Mouse (Mus musculus): ENCODE data around the gene Pip5k1b.

DNA sequence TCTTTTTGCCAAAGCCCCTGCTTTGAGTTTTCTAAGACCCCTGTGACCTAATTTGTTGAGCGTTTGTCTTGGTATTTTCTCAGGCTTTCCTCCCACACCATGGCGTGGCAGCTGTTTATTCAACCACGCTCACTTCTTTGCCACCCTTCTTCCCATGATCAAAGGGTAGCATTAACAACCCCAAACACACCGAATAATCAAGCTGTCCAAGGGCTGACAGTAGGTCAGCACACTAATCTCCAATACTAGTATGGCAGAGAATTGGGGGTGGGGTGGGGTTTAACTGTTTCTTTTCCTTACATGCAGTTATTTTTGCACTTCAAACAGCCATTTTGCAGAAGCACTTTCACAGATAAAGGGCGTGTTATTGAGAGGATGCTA lies 253.9 kb downstream of the Pip5k1b start:
- TF ChIP-seq CTCF (IDR thresholded peaks at IDR 0.05; ENCODE audit: control insufficient read depth, insufficient read depth, low read length) (no peak), POLR2A (IDR thresholded peaks at IDR 0.05; ENCODE audit: borderline replicate concordance, control insufficient read depth, low read depth, low read length) (no peak)

All from bone marrow, adult 2 months (tissue).